Mouse (Mus musculus) 416B (cell line): Measurements from ENCODE around the gene Atp6v0a1.

Experiments used
- DNase-seq: peaks from one replicate; pipeline ENCODE4 v3.0.0; 2011; ENCODE audit warnings: low read depth

Gene Atp6v0a1

GRCm38 (mm10) chr11:101085617-101086322, 76.5 kb downstream of the Atp6v0a1 start:
- no peak for DNase-seq

- DNase-seq = no peak
Measured at GRCm38 (mm10) chr11:101086323-101086674, 77.0 kb downstream of the Atp6v0a1 start.

- peak; percentile 96 for DNase-seq
Measured at GRCm38 (mm10) chr11:101086756-101087681, 77.8 kb downstream of the Atp6v0a1 start, which contains the start of gene Mlx. Gene Mlx (plus strand): TSS chr11:101087277.

- peak; percentile 41 for DNase-seq
Measured at GRCm38 (mm10) chr11:101087682-101088055, 78.4 kb downstream of the Atp6v0a1 start.

GRCm38 (mm10) chr11:101089931-101090330, 80.7 kb downstream of the Atp6v0a1 start:
- peak; percentile 66 for DNase-seq

GRCm38 (mm10) chr11:101094930-101095313, 85.7 kb downstream of the Atp6v0a1 start:
- no peak for DNase-seq

- peak; percentile 97 for DNase-seq
Measured at GRCm38 (mm10) chr11:101095314-101096024, 86.2 kb downstream of the Atp6v0a1 start, which contains the start of gene Psmc3ip. Gene Psmc3ip (minus strand): TSS chr11:101095436.

- no peak for DNase-seq
Measured at GRCm38 (mm10) chr11:101098231-101098630, 89.0 kb downstream of the Atp6v0a1 start.

GRCm38 (mm10) chr11:101103011-101103410, 93.8 kb downstream of the Atp6v0a1 start:
- DNase-seq = no peak

- DNase-seq = no peak
Measured at GRCm38 (mm10) chr11:101109351-101109750, 100.1 kb downstream of the Atp6v0a1 start.

- DNase-seq = no peak
Measured at GRCm38 (mm10) chr11:101110708-101111107, 101.5 kb downstream of the Atp6v0a1 start.

GRCm38 (mm10) chr11:101111178-101111577, 101.9 kb downstream of the Atp6v0a1 start:
- no peak for DNase-seq

GRCm38 (mm10) chr11:101112186-101112585, 102.9 kb downstream of the Atp6v0a1 start:
- DNase-seq = no peak
